Mouse (Mus musculus) small intestine, adult 2 months (tissue): ENCODE data around the gene Zfp827.

Experiments
- CTCF ChIP-seq: fragments of 200-500 bp; IDR thresholded peaks from 2 replicates; pipeline ENCODE4 v1.5.1; 2012; ENCODE audit warnings: low read depth, mild to moderate bottlenecking, control low read depth, inconsistent platforms, low read length, moderate library complexity, mixed read lengths; ENCODE audit not compliant: insufficient replicate concordance, insufficient read length; ENCODE audit errors: extremely low read depth
- POLR2A ChIP-seq: fragments of 200-500 bp; IDR thresholded peaks from 2 replicates; pipeline ENCODE4 v1.6.1; 2012; ENCODE audit warnings: low read depth, mild to moderate bottlenecking, control low read depth, inconsistent platforms, low read length, moderate library complexity

- TF ChIP-seq CTCF, result no peak
- TF ChIP-seq POLR2A, result no peak
Observed at GRCm38 (mm10) chr8:79164336-79164735, 136.1 kb downstream of the Zfp827 start.
